Mouse (Mus musculus) CH12.LX (cell line): ENCODE measurements around the gene Btn1a1. TPM values are rescaled to one million over a fixed set of nuclear protein-coding genes. Genes with fewer than 3 reads are reported as not detected.

ENCODE experiments used
- DNase-seq: peaks from one replicate; pipeline ENCODE4 v3.0.0-alpha.2; 2013; ENCODE audit errors: extremely low read depth
- H3K27ac ChIP-seq: 2 replicates; pipeline ENCODE4 v1.5.1; 2012; ENCODE audit warnings: low read depth, mild to moderate bottlenecking, control low read depth, moderate library complexity; ENCODE audit not compliant: insufficient read depth
- H3K27me3 ChIP-seq: replicated peaks from 2 replicates; pipeline ENCODE3; 2012; ENCODE audit warnings: inconsistent platforms
- H3K36me3 ChIP-seq, 2 experiments: replicated peaks in 1 of 2; 2 replicates each; pipeline versions ENCODE3 to v1.6.1; 2012; ENCODE audit warnings: inconsistent platforms in 1 of 2, low read length in 1 of 2, mild to moderate bottlenecking in 1 of 2, mixed read lengths in 1 of 2, moderate library complexity in 1 of 2; ENCODE audit not compliant: control insufficient read depth in 1 of 2, insufficient read depth in 1 of 2
- H3K4me1 ChIP-seq, 2 experiments: 2 replicates each; pipeline ENCODE4 v1.6.1; 2012; ENCODE audit warnings: inconsistent platforms in 1 of 2, moderate library complexity in 1 of 2; ENCODE audit not compliant: insufficient read depth in 2 of 2, control insufficient read depth in 1 of 2
- H3K4me2 ChIP-seq: 2 replicates; pipeline ENCODE4 v1.6.1; 2012; ENCODE audit warnings: low read depth, mild to moderate bottlenecking, control low read depth; ENCODE audit not compliant: poor library complexity, insufficient read depth, severe bottlenecking
- H3K4me3 ChIP-seq, 3 experiments: fragments of 150-350 bp in 1 of 3; sonication (generic) in 1 of 3; replicated peaks in 1 of 3; 2 replicates each; pipeline versions ENCODE3 to v1.5.1; 2011 to 2012; ENCODE audit warnings: low read depth in 2 of 3, low read length in 2 of 3, mild to moderate bottlenecking in 2 of 3, moderate library complexity in 2 of 3, control low read depth in 1 of 3, improper control_type of control experiment in 1 of 3, inconsistent platforms in 1 of 3, mixed read lengths in 1 of 3; ENCODE audit not compliant: poor library complexity in 1 of 3
- H3K79me2 ChIP-seq: replicated peaks from 2 replicates; pipeline ENCODE4 v1.6.1; 2012; ENCODE audit warnings: mild to moderate bottlenecking, moderate library complexity; ENCODE audit not compliant: control insufficient read depth, poor library complexity, insufficient read depth, severe bottlenecking; ENCODE audit errors: extremely low read depth
- H3K9ac ChIP-seq: 2 replicates; pipeline ENCODE4 v1.6.1; 2012; ENCODE audit warnings: low read depth, mild to moderate bottlenecking, control low read depth, moderate library complexity; ENCODE audit not compliant: insufficient read depth
- H3K9me3 ChIP-seq: replicated peaks from 2 replicates; pipeline ENCODE3; 2012; ENCODE audit warnings: low read length, inconsistent platforms, mixed read lengths
- CHD2 ChIP-seq: IDR thresholded peaks from 2 replicates; pipeline ENCODE4 v1.6.1; 2011; ENCODE audit warnings: low read length, improper control_type of control experiment
- CTCF ChIP-seq, 2 experiments: IDR thresholded peaks in 1 of 2; conservative IDR thresholded peaks in 1 of 2; 2 replicates each; pipeline ENCODE4 v1.5.1; 2011 to 2012; ENCODE audit warnings: low read depth in 2 of 2, low read length in 2 of 2, improper control_type of control experiment in 1 of 2, inconsistent platforms in 1 of 2, mild to moderate bottlenecking in 1 of 2, moderate library complexity in 1 of 2
- ETS1 ChIP-seq: conservative IDR thresholded peaks from 2 replicates; pipeline ENCODE4 v1.6.1; 2012; ENCODE audit warnings: low read depth, mild to moderate bottlenecking, inconsistent platforms, low read length, improper control_type of control experiment, moderate library complexity
- IRF4 ChIP-seq: IDR thresholded peaks from 2 replicates; pipeline ENCODE4 v1.6.1; 2014; ENCODE audit warnings: low read depth, mild to moderate bottlenecking, inconsistent platforms, low read length, improper control_type of control experiment
- MEF2A ChIP-seq: IDR thresholded peaks from 2 replicates; pipeline ENCODE4 v1.6.1; 2014; ENCODE audit warnings: low read depth, mild to moderate bottlenecking, inconsistent platforms, low read length, improper control_type of control experiment, borderline replicate concordance
- MXI1 ChIP-seq: IDR thresholded peaks from 2 replicates; pipeline ENCODE4 v1.6.1; 2011; ENCODE audit warnings: mild to moderate bottlenecking, low read depth, low read length, improper control_type of control experiment
- NELFE ChIP-seq: IDR thresholded peaks from 2 replicates; pipeline ENCODE4 v1.6.1; 2011; ENCODE audit warnings: low read depth, low read length, improper control_type of control experiment
- NRF1 ChIP-seq: IDR thresholded peaks from 2 replicates; pipeline ENCODE4 v1.6.1; 2014; ENCODE audit warnings: low read depth, mild to moderate bottlenecking, inconsistent platforms, low read length, improper control_type of control experiment, moderate library complexity
- POLR2A ChIP-seq: IDR thresholded peaks from 2 replicates; pipeline ENCODE4 v1.6.1; 2011; ENCODE audit warnings: low read depth, mild to moderate bottlenecking, improper control_type of control experiment, low read length
- SMC3 ChIP-seq: IDR thresholded peaks from 2 replicates; pipeline ENCODE4 v1.6.1; 2011; ENCODE audit warnings: low read depth, low read length, improper control_type of control experiment
- UBTF ChIP-seq: IDR thresholded peaks from 2 replicates; pipeline ENCODE4 v1.6.1; 2012; ENCODE audit warnings: low read depth, mild to moderate bottlenecking, inconsistent platforms, low read length, improper control_type of control experiment, moderate library complexity
- USF1 ChIP-seq: IDR thresholded peaks from 2 replicates; pipeline ENCODE4 v1.6.1; 2014; ENCODE audit warnings: low read depth, mild to moderate bottlenecking, inconsistent platforms, low read length, improper control_type of control experiment
- dilution Hi-C: fragments of 300-500 bp; cut with MboI; formaldehyde crosslinking; loops from 2 replicates; pipeline ENCODE4 v1.14.3; 2020; ENCODE audit warnings: low sequenced_read_pairs; ENCODE audit not compliant: extremely low pct_unique_long_range_greater_than_20kb, extremely low pct_ligation_motif_present
- in situ Hi-C: fragments of 300-500 bp; cut with MboI; formaldehyde crosslinking; loops from 3 replicates; pipeline ENCODE4 v1.14.3; 2019; ENCODE audit warnings: low sequenced_read_pairs, low pct_ligation_motif_present, low pct_unique_long_range_greater_than_20kb, mixed read lengths
- polyA plus RNA-seq: library from polyadenylated mRNA; unstranded; fragments of >175 nt; gene quantifications from 2 replicates; pipeline ENCODE4 v1.2.1, GENCODE M21; 2012; ENCODE audit warnings: low read depth; ENCODE audit not compliant: insufficient read length
- total RNA-seq, 2 experiments: library from RNA; depleted of rRNA; stranded (reverse); fragments of 300-350 nt in 1 of 2; fragments of >200 nt in 1 of 2; gene quantifications; 2 replicates each; pipeline ENCODE4 v1.2.3; 2012 to 2014

The Btn1a1 gene
- total and polyA plus RNA-seq, 3 experiments = 0.20 to 0.51 (median 0.21) TPM

GRCm38 (mm10) chr13:23466306-23466705, 605 bp upstream of the Btn1a1 start:
- H3K9me3 ChIP-seq = no peaks in the 10 kb centered on the region
- H3K9ac ChIP-seq = peak overlapping the region; percentile 12; the same call in 1 of the 2 replicates
- TF ChIP-seq USF1 (no peak), NRF1 (no peak), MXI1 (no peak), IRF4 (no peak), SMC3 (no peak), MEF2A (no peak), UBTF (no peak), CHD2 (no peak)
- dilution Hi-C loops = no loop called here
- peaks cover 0 to 5% of the 10 kb centered on the region in 2 experiments; a peak in 1 of 4 replicates for H3K4me1 ChIP-seq
- H3K27ac ChIP-seq = no peak overlapping the region
- no peaks in the 10 kb centered on the region for H3K36me3 ChIP-seq
- H3K4me3 ChIP-seq = peak overlapping the region; percentile 37 to 53 (median 43)
- no peaks in the 10 kb centered on the region for H3K79me2 ChIP-seq
- DNase-seq = no peak
- in situ Hi-C loops = no loop called here
- H3K27me3 ChIP-seq = peaks cover 8% of the 10 kb centered on the region
- H3K4me2 ChIP-seq = peak overlapping the region; percentile 90

GRCm38 (mm10) chr13:23464841-23465366, 797 bp downstream of the Btn1a1 start:
- in situ Hi-C loops = no loop called here
- H3K4me1 ChIP-seq = peaks cover 0 to 5% of the 10 kb centered on the region in 2 experiments; a peak in 1 of 4 replicates
- no peak overlapping the region for H3K27ac ChIP-seq
- no peaks in the 10 kb centered on the region for H3K36me3 ChIP-seq
- TF ChIP-seq SMC3 (no peak), NELFE (no peak), UBTF (peak; percentile 29; the same call in 1 of the 2 replicates)
- peak overlapping the region; percentile 53 to 71 (median 56) for H3K4me3 ChIP-seq
- no peaks in the 10 kb centered on the region for H3K79me2 ChIP-seq
- no peaks in the 10 kb centered on the region for H3K9me3 ChIP-seq
- peak overlapping the region; percentile 90 for H3K4me2 ChIP-seq
- H3K27me3 ChIP-seq = peaks cover 21% of the 10 kb centered on the region
- peak overlapping the region; percentile 27 for H3K9ac ChIP-seq
- DNase-seq = no peak
- dilution Hi-C loops = no loop called here

- H3K36me3 ChIP-seq = no peaks in the 10 kb centered on the region
- H3K9me3 ChIP-seq = no peaks in the 10 kb centered on the region
- dilution Hi-C loops = no loop called here
- in situ Hi-C loops = no loop called here
- H3K4me3 ChIP-seq = peak overlapping the region; percentile 53 to 71 (median 56)
- H3K27ac ChIP-seq = no peak overlapping the region
- no peak for DNase-seq
- H3K9ac ChIP-seq = peak overlapping the region; percentile 21; the same call in 1 of the 2 replicates
- H3K27me3 ChIP-seq = peaks cover 24% of the 10 kb centered on the region
- TF ChIP-seq UBTF (peak; percentile 91), POLR2A (no peak), ETS1 (no peak), CTCF (conservative IDR thresholded peaks at IDR 0.05 in 1 of 2, IDR thresholded peaks at IDR 0.05 in 1 of 2; ENCODE audit: low read depth in 2 of 2, low read length in 2 of 2) (no peak)
- no peaks in the 10 kb centered on the region for H3K79me2 ChIP-seq
- peaks cover 0 to 5% of the 10 kb centered on the region in 2 experiments; a peak in 1 of 4 replicates for H3K4me1 ChIP-seq
- H3K4me2 ChIP-seq = peak overlapping the region; percentile 90
These were observed 1.5 kb downstream of the Btn1a1 start for GRCm38 (mm10) chr13:23464224-23464637.
